9 mouse cellular contexts compared by ENCODE assay signal in the genomic region with DNA sequence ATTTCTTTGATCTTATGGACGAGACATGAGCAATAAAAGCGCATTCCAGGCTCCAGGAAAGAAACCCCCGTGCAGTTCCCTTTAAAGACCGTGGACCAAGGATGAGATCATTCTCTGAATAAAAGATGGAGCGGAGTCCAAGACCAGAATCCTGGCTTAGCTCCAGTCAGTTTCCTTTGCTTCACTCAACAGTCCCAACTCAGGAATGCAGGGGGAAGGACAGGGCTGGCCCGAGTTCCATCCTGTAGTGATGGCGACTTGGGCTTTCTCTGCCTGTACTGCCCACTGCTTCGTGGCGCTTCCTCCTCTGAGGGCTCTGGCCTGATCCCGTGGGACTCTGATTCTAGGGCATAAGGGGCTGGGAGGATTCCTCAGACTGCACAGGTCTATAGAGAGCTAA. TPM values are rescaled to one million over a fixed set of nuclear protein-coding genes. Genes with fewer than 3 reads are reported as not detected.
DNase-seq lines count a peak whose midpoint lies in the region.
"Had no signal": no experiment of that assay in that cellular context is flagged by ENCODE, and none has a peak within 500 bp of the region (broad histone marks: within the 10 kb centered on the region; RNA-seq: fewer than 3 reads in every experiment).

No protein-coding gene starts in this region.

- peak; percentile 18 for DNase-seq in embryo, embryonic 9.5 days (ENCODE audit: extremely low spot score)
- no peak for DNase-seq in embryo, embryonic 10 days (ENCODE audit: low spot score)
- peak; percentile 40 for DNase-seq in brain, adult 2 months (ENCODE audit: low read depth, low spot score)
- DNase-seq in heart, adult 8-10 months (ENCODE audit: low spot score), result peak; percentile 93
- peak; percentile 67 for DNase-seq in kidney, adult 18-20 months
- DNase-seq in lung, postnatal 25 days (ENCODE audit: low spot score), result peak; percentile 88
- DNase-seq in testis, postnatal 14 days (ENCODE audit: low spot score), result no peak
- DNase-seq in spleen, adult 18-20 months, result no peak

RNA-seq across cellular contexts. Expression of a gene that starts 0.7 kb away (rescaled TPM):
- total RNA-seq in heart, adult 8-10 months (2022), result 1 to 10 TPM; 2.5 to 6.9 (median 3.7) TPM

RNA-seq across cellular contexts. Expression of a gene that starts 13.8 kb away (rescaled TPM):
- total RNA-seq in heart, adult 8-10 months (2022), result 10 to 100 TPM; 41.7 to 74.1 (median 60.0) TPM

RNA-seq across cellular contexts. Expression of a gene that starts 37.8 kb away (rescaled TPM):
- not detected for total RNA-seq in heart, adult 8-10 months (2022)
- total RNA-seq: CH12.LX had no signal

RNA-seq across cellular contexts. Expression of a gene that starts 41.0 kb away (rescaled TPM):
- 10 to 100 TPM in 3 of 4 experiments, 1 to 10 TPM in 1; 9.8 to 12.2 (median 11.5) TPM for total RNA-seq in heart, adult 8-10 months (2022)

Comparison
In these comparisons a context has a peak if more than half of its experiments do, and no peak if none do; other contexts are left out.
1. DNase-seq: peak in embryo, embryonic 9.5 days (single experiment), brain, adult 2 months (single experiment), heart, adult 8-10 months (single experiment), kidney, adult 18-20 months (single experiment) and lung, postnatal 25 days (single experiment); none in embryo, embryonic 10 days (single experiment), testis, postnatal 14 days (single experiment) and spleen, adult 18-20 months (0 of 2).